Mouse (Mus musculus) myocyte (in vitro differentiated cells): ENCODE results near the gene Lmbr1. TPM values are rescaled to one million over a fixed set of nuclear protein-coding genes. Genes with fewer than 3 reads are reported as not detected.

Experiments
- H3K27me3 ChIP-seq: one replicate; pipeline ENCODE4 v1.6.1; 2011; ENCODE audit not compliant: control insufficient read depth, insufficient read depth, insufficient read length
- H3K36me3 ChIP-seq: one replicate; pipeline ENCODE4 v1.6.1; 2011; ENCODE audit not compliant: control insufficient read depth, insufficient read depth
- H3K4me2 ChIP-seq: one replicate; pipeline ENCODE4 v1.6.1; 2011; ENCODE audit warnings: low read depth, control low read depth
- H3K4me3 ChIP-seq: one replicate; pipeline ENCODE4 v1.5.1; 2011; ENCODE audit warnings: mild to moderate bottlenecking, control low read depth, moderate library complexity
- H3K79me2 ChIP-seq: one replicate; pipeline ENCODE4 v1.6.1; 2011; ENCODE audit not compliant: control insufficient read depth, insufficient read depth
- H3ac ChIP-seq: one replicate; pipeline ENCODE4 v1.6.1; 2011; ENCODE audit not compliant: control insufficient read depth, insufficient read length
- CEBPB ChIP-seq: IDR thresholded peaks from 2 replicates; pipeline ENCODE4 v1.6.1; 2011; ENCODE audit warnings: mild to moderate bottlenecking, moderate library complexity; ENCODE audit not compliant: poor library complexity, insufficient read depth, severe bottlenecking
- E2F4 ChIP-seq: IDR thresholded peaks from one replicate; pipeline ENCODE4 v1.6.1; 2011; ENCODE audit warnings: mild to moderate bottlenecking, control low read depth, moderate library complexity; ENCODE audit not compliant: insufficient read depth
- MAX ChIP-seq: IDR thresholded peaks from one replicate; pipeline ENCODE4 v1.6.1; 2011; ENCODE audit warnings: low read depth, mild to moderate bottlenecking, control low read depth
- MYOD1 ChIP-seq, 3 experiments: IDR thresholded peaks; one replicate each; pipeline ENCODE4 v1.6.1; 2011; ENCODE audit warnings: control low read depth in 2 of 3, low read depth in 2 of 3, mild to moderate bottlenecking in 2 of 3, moderate library complexity in 1 of 3; ENCODE audit not compliant: insufficient read length in 2 of 3, control insufficient read depth in 1 of 3
- MYOG ChIP-seq, 3 experiments: IDR thresholded peaks; one replicate each; pipeline ENCODE4 v1.6.1; 2011; ENCODE audit warnings: control low read depth in 2 of 3, low read depth in 2 of 3, mild to moderate bottlenecking in 2 of 3; ENCODE audit not compliant: insufficient read length in 2 of 3, control insufficient read depth in 1 of 3, insufficient read depth in 1 of 3
- POLR2A ChIP-seq: IDR thresholded peaks from one replicate; pipeline ENCODE4 v1.6.1; 2011; ENCODE audit warnings: low read depth, mild to moderate bottlenecking, control low read depth, moderate library complexity; ENCODE audit not compliant: insufficient read length
- POLR2AphosphoS2 ChIP-seq: IDR thresholded peaks from one replicate; pipeline ENCODE4 v1.6.1; 2011; ENCODE audit warnings: low read depth, control low read depth; ENCODE audit not compliant: insufficient read length
- REST ChIP-seq: IDR thresholded peaks from one replicate; pipeline ENCODE4 v1.6.1; 2011; ENCODE audit warnings: mild to moderate bottlenecking, control low read depth, moderate library complexity; ENCODE audit not compliant: insufficient read depth, insufficient read length
- SRF ChIP-seq: IDR thresholded peaks from one replicate; pipeline ENCODE4 v1.6.1; 2011; ENCODE audit warnings: low read depth; ENCODE audit not compliant: control insufficient read depth, insufficient read length
- TCF12 ChIP-seq: IDR thresholded peaks from one replicate; pipeline ENCODE4 v1.6.1; 2011; ENCODE audit warnings: mild to moderate bottlenecking, control low read depth; ENCODE audit not compliant: poor library complexity, insufficient read depth, severe bottlenecking
- TCF3 ChIP-seq: IDR thresholded peaks from one replicate; pipeline ENCODE4 v1.6.1; 2011; ENCODE audit warnings: low read depth, control low read depth; ENCODE audit not compliant: insufficient read length
- USF1 ChIP-seq: IDR thresholded peaks from one replicate; pipeline ENCODE4 v1.6.1; 2011; ENCODE audit warnings: low read depth, mild to moderate bottlenecking, control low read depth, moderate library complexity
- polyA plus RNA-seq: library from polyadenylated mRNA; unstranded; fragments of >200 nt; fragmentation: generic; extraction: Trizol; gene quantifications from one replicate; pipeline ENCODE4 v1.2.1, GENCODE M21; 2012; ENCODE audit warnings: missing spikeins

The Lmbr1 gene
- polyA plus RNA-seq, 1 experiment: 2.9 TPM

- TF ChIP-seq CEBPB: no peak
- no peak for TF ChIP-seq TCF12
- no peak for TF ChIP-seq POLR2AphosphoS2
- no peak for TF ChIP-seq REST
- no peak for TF ChIP-seq USF1
- TF ChIP-seq MYOD1 (IDR thresholded peaks at IDR 0.05; ENCODE audit: control insufficient read depth in 1 of 3, insufficient read length in 2 of 3, low read depth in 2 of 3): no peak
- TF ChIP-seq MYOG (IDR thresholded peaks at IDR 0.05; ENCODE audit: control insufficient read depth in 1 of 3, insufficient read depth in 1 of 3, insufficient read length in 2 of 3, low read depth in 2 of 3): no peak
- no peak for TF ChIP-seq TCF3
- TF ChIP-seq SRF: no peak
- no peak for TF ChIP-seq MAX
- TF ChIP-seq E2F4: no peak
- no peak for TF ChIP-seq POLR2A
- Histone ChIP-seq H3ac (peak overlapping the region; percentile 7), H3K4me2 (peak overlapping the region; percentile 76), H3K4me3 (peak overlapping the region; percentile 52), H3K27me3 (no peaks in the 10 kb centered on the region), H3K79me2 (no peaks in the 10 kb centered on the region), H3K36me3 (no peaks in the 10 kb centered on the region)
These were observed 446 bp downstream of the Lmbr1 start for GRCm38 (mm10) chr5:29377590-29378297.

- no peak for TF ChIP-seq POLR2AphosphoS2
- no peak for TF ChIP-seq SRF
- no peak for TF ChIP-seq REST
- no peak for TF ChIP-seq MYOG (IDR thresholded peaks at IDR 0.05; ENCODE audit: control insufficient read depth in 1 of 3, insufficient read depth in 1 of 3, insufficient read length in 2 of 3, low read depth in 2 of 3)
- no peak for TF ChIP-seq POLR2A
- no peak for TF ChIP-seq TCF12
- no peak for TF ChIP-seq USF1
- no peak for TF ChIP-seq TCF3
- no peak for TF ChIP-seq MAX
- Histone ChIP-seq H3K79me2 (no peaks in the 10 kb centered on the region), H3K36me3 (no peaks in the 10 kb centered on the region), H3K4me3 (no peak overlapping the region), H3K4me2 (no peak overlapping the region), H3ac (no peak overlapping the region), H3K27me3 (no peaks in the 10 kb centered on the region)
These were observed 14.7 kb downstream of the Lmbr1 start for GRCm38 (mm10) chr5:29363511-29363910.

DNA sequence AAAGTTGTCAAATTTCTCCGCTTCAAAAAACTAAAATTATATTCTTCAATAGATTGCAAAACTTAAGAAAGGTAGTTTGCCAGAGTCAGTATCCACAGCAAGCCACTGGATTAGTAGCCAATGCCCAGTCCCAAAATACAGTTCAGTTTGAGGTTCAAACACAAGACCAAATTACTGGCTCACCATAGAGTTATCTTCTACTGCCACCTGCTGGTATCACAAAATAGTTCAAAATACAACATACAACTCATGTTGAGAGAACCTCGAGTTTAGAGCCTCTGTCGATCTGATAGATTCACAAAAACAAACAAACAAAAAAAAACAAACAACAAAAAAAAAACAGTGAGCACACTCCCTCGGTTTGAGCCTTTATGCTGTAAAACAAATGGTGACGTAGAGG is 42.4 kb downstream of the Lmbr1 start:
- Histone ChIP-seq H3K4me2 (no peak overlapping the region), H3K27me3 (no peaks in the 10 kb centered on the region), H3ac (no peak overlapping the region), H3K36me3 (no peaks in the 10 kb centered on the region), H3K4me3 (no peak overlapping the region), H3K79me2 (no peaks in the 10 kb centered on the region)
- TF ChIP-seq E2F4 (no peak), MYOG (IDR thresholded peaks at IDR 0.05; ENCODE audit: control insufficient read depth in 1 of 3, insufficient read depth in 1 of 3, insufficient read length in 2 of 3, low read depth in 2 of 3) (no peak), USF1 (no peak), CEBPB (no peak), MYOD1 (IDR thresholded peaks at IDR 0.05; ENCODE audit: control insufficient read depth in 1 of 3, insufficient read length in 2 of 3, low read depth in 2 of 3) (no peak), POLR2AphosphoS2 (no peak), REST (no peak), TCF12 (no peak), POLR2A (no peak)

DNA sequence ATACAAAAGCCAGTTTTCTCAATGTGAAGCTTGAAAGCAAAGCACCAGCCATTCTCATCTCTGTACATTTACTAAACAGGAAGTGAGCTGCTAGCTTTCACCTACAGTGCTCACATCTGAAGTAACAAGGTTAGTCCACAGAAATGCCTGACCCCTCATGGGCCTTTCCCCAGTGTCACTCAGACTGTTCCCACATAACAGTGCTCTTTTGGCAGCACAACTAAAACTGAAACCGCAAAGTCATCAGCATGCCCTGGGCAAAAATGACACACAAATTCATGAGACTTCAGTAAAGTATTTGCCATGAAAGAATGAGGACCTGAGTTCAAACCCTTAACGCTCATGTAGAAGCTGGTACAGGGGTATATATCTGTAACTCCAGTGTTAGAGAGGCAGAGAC is 55.7 kb downstream of the Lmbr1 start:
- Histone ChIP-seq H3ac (no peak overlapping the region), H3K36me3 (no peaks in the 10 kb centered on the region), H3K79me2 (no peaks in the 10 kb centered on the region), H3K4me2 (no peak overlapping the region), H3K4me3 (no peak overlapping the region), H3K27me3 (no peaks in the 10 kb centered on the region)
- TF ChIP-seq USF1: no peak
- no peak for TF ChIP-seq SRF
- no peak for TF ChIP-seq REST

GRCm38 (mm10) chr5:29309191-29309590 is 69.0 kb downstream of the Lmbr1 start:
- H3K4me3 ChIP-seq: no peak overlapping the region
- H3K36me3 ChIP-seq: no peaks in the 10 kb centered on the region
- no peaks in the 10 kb centered on the region for H3K79me2 ChIP-seq
- TF ChIP-seq SRF (no peak), TCF12 (no peak), CEBPB (no peak), MAX (no peak), MYOD1 (IDR thresholded peaks at IDR 0.05; ENCODE audit: control insufficient read depth in 1 of 3, insufficient read length in 2 of 3, low read depth in 2 of 3) (no peak), REST (no peak), POLR2A (no peak), POLR2AphosphoS2 (no peak), USF1 (no peak), MYOG (IDR thresholded peaks at IDR 0.05; ENCODE audit: control insufficient read depth in 1 of 3, insufficient read depth in 1 of 3, insufficient read length in 2 of 3, low read depth in 2 of 3) (no peak), TCF3 (no peak), E2F4 (no peak)
- H3K27me3 ChIP-seq: no peaks in the 10 kb centered on the region
- H3ac ChIP-seq: no peak overlapping the region
- H3K4me2 ChIP-seq: no peak overlapping the region
